In the genomic region with DNA sequence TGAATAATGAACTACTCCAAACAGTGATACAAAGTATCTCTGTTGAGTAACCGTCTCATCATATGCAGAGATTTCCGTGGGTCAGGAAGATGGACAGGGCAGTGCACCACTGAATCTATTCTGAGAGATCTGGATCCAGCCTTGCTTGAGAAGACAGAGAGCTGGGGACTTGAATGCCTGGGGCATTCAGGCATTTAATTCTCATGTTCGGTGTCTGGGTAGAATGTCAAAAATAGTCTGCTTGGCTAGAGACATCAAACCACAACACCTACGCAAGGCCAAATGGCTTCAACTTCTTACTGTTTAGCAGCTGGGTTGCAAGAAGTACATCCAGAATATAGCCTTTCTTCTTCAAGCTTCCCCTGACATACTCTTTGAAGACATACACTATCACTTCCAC, we compare ENCODE assay signal across 22 mouse cellular contexts.
"Had no signal": no experiment of that assay in that cellular context is flagged by ENCODE, and none has a peak within 500 bp of the region (broad histone marks: within the 10 kb centered on the region; RNA-seq: fewer than 3 reads in every experiment).

No protein-coding gene starts in this region.

- H3K27ac ChIP-seq: gastrocnemius, adult 2 months; heart, embryonic 10.5 days; hindbrain, embryonic 13.5 days; hindbrain, embryonic 15.5 days; hindbrain, postnatal 0 days; layer of hippocampus, adult 2 months; left cerebral cortex, adult 2 months; limb, embryonic 10.5 days; limb, embryonic 12.5 days; liver, embryonic 12.5 days; liver, embryonic 14.5 days had no signal

- H3K9ac ChIP-seq: heart, embryonic 12.5 days; hindbrain, embryonic 13.5 days; hindbrain, embryonic 15.5 days; limb, embryonic 12.5 days; liver, embryonic 12.5 days; liver, embryonic 14.5 days had no signal

- DNase-seq: gastrocnemius, adult 2 months; gastrocnemius, postnatal 10 days; gastrocnemius, postnatal 25 days; heart, adult 18-20 months; heart, postnatal 14 days; heart, postnatal 36 days; kidney, adult 11 months; kidney, adult 2 months; kidney, postnatal 25 days; kidney, postnatal 4 days had no signal

- H3K4me2 ChIP-seq: heart, embryonic 12.5 days; hindbrain, embryonic 13.5 days; hindbrain, embryonic 15.5 days; limb, embryonic 12.5 days; liver, embryonic 12.5 days had no signal

- H3K27me3 ChIP-seq: heart, embryonic 12.5 days; hindbrain, embryonic 13.5 days; hindbrain, embryonic 15.5 days; limb, embryonic 12.5 days; liver, embryonic 12.5 days had no signal

- H3K9me3 ChIP-seq: heart, embryonic 10.5 days; heart, embryonic 12.5 days; hindbrain, embryonic 13.5 days; hindbrain, embryonic 15.5 days; limb, embryonic 10.5 days; limb, embryonic 12.5 days; liver, embryonic 12.5 days had no signal

- H3K36me3 ChIP-seq: heart, embryonic 10.5 days; heart, embryonic 12.5 days; hindbrain, embryonic 13.5 days; hindbrain, embryonic 15.5 days; limb, embryonic 10.5 days; limb, embryonic 12.5 days; liver, embryonic 12.5 days had no signal

- H3K4me1 ChIP-seq: heart, embryonic 10.5 days; heart, embryonic 12.5 days; hindbrain, embryonic 13.5 days; hindbrain, embryonic 15.5 days; limb, embryonic 10.5 days; limb, embryonic 12.5 days; liver, embryonic 12.5 days had no signal

- H3K4me3 ChIP-seq: gastrocnemius, adult 2 months; heart, embryonic 10.5 days; heart, embryonic 12.5 days; hindbrain, embryonic 13.5 days; hindbrain, embryonic 15.5 days; layer of hippocampus, adult 2 months; left cerebral cortex, adult 2 months; limb, embryonic 10.5 days; limb, embryonic 12.5 days; liver, embryonic 12.5 days had no signal

- ATAC-seq: hindbrain, postnatal 0 days; intestine, embryonic 16.5 days; liver, embryonic 12.5 days had no signal
